Mouse (Mus musculus) limb, embryonic 10.5 days (tissue): Measurements from ENCODE around the gene Tusc2. TPM values are rescaled to one million over a fixed set of nuclear protein-coding genes. Genes with fewer than 3 reads are reported as not detected.

Source experiments
- DNase-seq: peaks from one replicate; pipeline ENCODE4 v3.0.0-alpha.2; 2017; ENCODE audit warnings: low spot score
- H3K27ac ChIP-seq: fragments of 300-500 bp; sonication (generic); 2 replicates; pipeline ENCODE4 v1.5.1; 2016; ENCODE audit warnings: mild to moderate bottlenecking
- H3K27me3 ChIP-seq: fragments of 300-500 bp; sonication (generic); 2 replicates; pipeline ENCODE4 v1.6.1; 2016; ENCODE audit warnings: low read depth, mild to moderate bottlenecking; ENCODE audit not compliant: poor library complexity, severe bottlenecking
- H3K36me3 ChIP-seq: fragments of 300-500 bp; sonication (generic); 2 replicates; pipeline ENCODE4 v1.6.1; 2016; ENCODE audit warnings: mild to moderate bottlenecking, moderate library complexity
- H3K4me1 ChIP-seq: fragments of 300-500 bp; sonication (generic); 2 replicates; pipeline ENCODE4 v1.6.1; 2016
- H3K4me3 ChIP-seq: fragments of 300-500 bp; sonication (generic); 2 replicates; pipeline ENCODE4 v1.5.1; 2016; ENCODE audit warnings: mild to moderate bottlenecking, moderate library complexity
- H3K9me3 ChIP-seq: fragments of 300-500 bp; sonication (generic); replicated peaks from 2 replicates; pipeline ENCODE4 v1.6.1; 2016; ENCODE audit warnings: mild to moderate bottlenecking
- WGBS: fragments of 180-500 bp; shearing (Covaris S2); methylation state at CpG from one replicate; pipeline ENCODE4 v1.1.7; 2016; 5-methylcytosine and 5-hydroxymethylcytosine counted together
- polyA plus RNA-seq: library from polyadenylated mRNA; unstranded; fragments of >200 nt; fragmentation: Nextera tagmentation; extraction: Ambion mirVana; gene quantifications from 2 replicates; pipeline ENCODE4 v1.2.1, GENCODE M21; 2016

Tusc2 gene
- polyA plus RNA-seq, 1 experiment from 2014 or later: 60.4 TPM

DNA sequence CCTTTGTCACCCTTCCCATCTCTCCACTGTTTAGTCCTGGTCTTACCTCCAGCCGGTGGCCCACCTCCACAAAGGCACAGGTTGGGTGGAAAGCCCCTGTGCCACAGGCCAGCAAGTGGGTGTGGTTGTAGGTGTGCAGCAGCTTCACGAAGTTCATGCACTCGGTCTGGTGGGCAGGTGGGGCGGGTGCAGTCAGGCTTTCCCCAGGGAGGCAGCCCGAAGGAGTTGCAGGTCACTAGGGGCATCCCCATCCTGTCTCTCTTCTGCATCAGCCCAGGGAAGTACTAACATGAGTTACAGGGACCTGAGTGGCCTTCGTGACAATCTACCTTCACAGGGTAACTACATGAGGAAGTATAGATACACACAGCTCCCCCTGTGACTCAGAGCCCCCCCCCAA is 40.2 kb downstream of the Tusc2 start:
- Histone ChIP-seq H3K27me3 (peaks cover 29% of the 10 kb centered on the region), H3K4me1 (peaks cover 69% of the 10 kb centered on the region), H3K36me3 (no peaks in the 10 kb centered on the region), H3K27ac (peak overlapping the region; percentile 82), H3K9me3 (no peaks in the 10 kb centered on the region), H3K4me3 (no peak overlapping the region)
- 86% methylated on average over 6 of the region's 6 CpGs for WGBS
- DNase-seq: no peak

DNA sequence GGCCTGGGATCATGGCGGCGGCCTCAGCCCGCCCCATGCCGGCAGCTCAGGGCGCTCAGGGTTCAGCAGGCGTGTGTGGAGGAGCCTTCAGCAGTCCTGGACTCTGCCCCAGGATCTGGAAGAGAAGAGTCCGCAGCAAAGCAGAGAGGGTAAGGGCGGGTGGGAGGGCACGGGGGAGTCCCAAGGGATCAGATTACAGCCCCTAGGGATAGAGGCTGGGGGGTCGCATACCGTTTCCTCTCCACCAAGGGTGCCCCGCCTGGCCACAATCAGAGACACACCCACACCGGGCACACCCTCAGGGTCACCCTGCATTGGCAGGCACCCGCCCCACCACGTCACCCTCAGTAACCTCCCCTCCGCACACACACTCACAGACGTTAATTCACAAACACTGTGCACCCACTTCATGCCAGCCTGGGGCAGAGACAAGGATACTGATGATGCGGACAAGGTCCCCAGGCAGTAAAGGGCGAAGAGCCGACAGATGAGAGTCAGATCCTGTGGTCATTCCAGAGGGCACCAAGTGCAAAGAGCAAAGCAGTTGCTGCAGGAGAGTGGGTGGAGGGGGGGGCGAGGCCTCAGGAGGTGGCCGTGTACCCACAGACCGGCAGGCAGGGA is 42.1 kb downstream of the Tusc2 start:
- no peaks in the 10 kb centered on the region for H3K36me3 ChIP-seq
- peaks cover 84% of the 10 kb centered on the region for H3K4me1 ChIP-seq
- no peak for DNase-seq
- H3K27me3 ChIP-seq: peaks cover 24% of the 10 kb centered on the region
- peak overlapping the region; percentile 33; the same call in 1 of the 2 replicates for H3K4me3 ChIP-seq
- H3K9me3 ChIP-seq: no peaks in the 10 kb centered on the region
- H3K27ac ChIP-seq: peak overlapping the region; percentile 82
- WGBS: 26% methylated on average over 23 of the region's 23 CpGs

DNA sequence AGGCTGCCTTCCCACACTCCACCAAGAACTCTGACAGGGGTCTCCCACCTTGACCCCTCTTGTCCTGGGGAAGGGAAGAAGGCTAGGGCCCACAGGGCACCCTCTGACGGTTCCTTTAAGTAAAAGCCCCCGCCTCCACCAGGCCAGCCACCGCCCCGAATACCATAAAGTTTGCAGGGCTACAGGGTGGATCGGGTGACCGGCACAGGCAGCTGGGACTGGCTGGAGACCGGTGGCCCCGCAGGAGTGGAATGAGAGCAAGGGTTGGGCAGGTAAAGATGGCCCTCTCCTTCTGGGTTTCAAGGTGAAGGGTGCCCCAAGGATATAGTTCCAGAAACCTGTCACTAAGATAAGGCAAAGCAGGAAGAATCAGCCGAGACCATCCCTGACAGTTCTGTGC is 43.5 kb downstream of the Tusc2 start:
- WGBS: 6% methylated on average over 9 of the region's 9 CpGs
- no peaks in the 10 kb centered on the region for H3K36me3 ChIP-seq
- peaks cover 12% of the 10 kb centered on the region for H3K27me3 ChIP-seq
- DNase-seq: peak; percentile 69
- peak overlapping the region; percentile 32 for H3K4me3 ChIP-seq
- peaks cover 90% of the 10 kb centered on the region for H3K4me1 ChIP-seq
- H3K27ac ChIP-seq: peak overlapping the region; percentile 82
- H3K9me3 ChIP-seq: no peaks in the 10 kb centered on the region

DNA sequence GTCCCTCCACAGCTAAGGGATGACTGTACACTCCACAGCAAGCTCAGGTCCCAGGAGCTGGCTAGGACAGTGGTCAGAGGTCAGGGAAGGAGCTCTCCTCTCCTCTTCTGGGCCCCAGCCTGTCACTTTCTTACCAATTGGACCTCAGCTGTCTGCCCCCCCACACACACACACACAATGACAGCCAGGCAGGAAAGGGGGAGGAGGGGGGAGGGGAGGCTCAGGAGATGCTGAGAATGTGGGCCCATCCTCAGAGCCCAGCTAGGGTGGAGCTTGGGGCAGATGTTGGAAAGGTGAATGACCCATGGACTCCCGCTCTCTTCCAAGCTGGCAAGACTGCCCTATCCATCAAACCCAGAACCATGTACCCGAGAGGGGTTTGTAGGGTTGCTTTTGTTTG is 44.0 kb downstream of the Tusc2 start:
- peaks cover 90% of the 10 kb centered on the region for H3K4me1 ChIP-seq
- H3K27me3 ChIP-seq: peaks cover 12% of the 10 kb centered on the region
- no peak for DNase-seq
- H3K4me3 ChIP-seq: peak overlapping the region; percentile 32
- H3K9me3 ChIP-seq: no peaks in the 10 kb centered on the region
- H3K27ac ChIP-seq: peak overlapping the region; percentile 82
- H3K36me3 ChIP-seq: no peaks in the 10 kb centered on the region
- WGBS: 71% methylated on average over 2 of the region's 2 CpGs

DNA sequence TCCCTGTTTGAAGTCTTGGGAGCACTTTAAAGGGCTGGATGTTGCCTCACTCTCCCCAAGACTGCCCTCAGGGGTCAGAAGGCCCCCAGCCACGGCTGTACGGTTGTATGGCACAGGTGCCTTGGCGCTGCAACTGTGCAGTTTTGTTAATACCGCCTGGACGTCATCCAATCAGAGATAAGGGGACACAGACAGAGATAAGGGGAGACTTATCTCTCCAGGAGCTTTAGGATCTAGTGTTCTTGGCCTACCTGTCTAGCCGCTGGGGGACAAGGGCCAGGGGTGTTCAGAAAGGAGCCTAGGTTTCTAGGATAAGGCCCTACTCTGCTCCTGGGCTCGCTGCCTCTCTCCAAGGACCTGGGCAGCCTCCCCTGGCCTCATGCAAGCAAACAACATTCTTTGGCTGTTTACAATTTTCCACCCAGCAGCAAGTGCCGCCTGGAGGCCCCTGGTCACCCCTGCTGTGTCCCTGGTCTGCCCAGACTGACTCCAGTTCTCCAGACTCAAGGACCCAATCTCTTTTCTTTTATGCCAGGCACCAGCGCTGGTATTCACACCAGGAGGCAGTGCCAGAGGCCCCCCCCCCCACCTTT is 44.7 kb downstream of the Tusc2 start:
- WGBS: 59% methylated on average over 9 of the region's 9 CpGs
- Histone ChIP-seq H3K27ac (peak overlapping the region; percentile 82), H3K4me1 (peaks cover 91% of the 10 kb centered on the region), H3K4me3 (no peak overlapping the region; the same call in 1 of the 2 replicates), H3K36me3 (no peaks in the 10 kb centered on the region), H3K27me3 (peaks cover 12% of the 10 kb centered on the region), H3K9me3 (no peaks in the 10 kb centered on the region)
- DNase-seq: no peak

DNA sequence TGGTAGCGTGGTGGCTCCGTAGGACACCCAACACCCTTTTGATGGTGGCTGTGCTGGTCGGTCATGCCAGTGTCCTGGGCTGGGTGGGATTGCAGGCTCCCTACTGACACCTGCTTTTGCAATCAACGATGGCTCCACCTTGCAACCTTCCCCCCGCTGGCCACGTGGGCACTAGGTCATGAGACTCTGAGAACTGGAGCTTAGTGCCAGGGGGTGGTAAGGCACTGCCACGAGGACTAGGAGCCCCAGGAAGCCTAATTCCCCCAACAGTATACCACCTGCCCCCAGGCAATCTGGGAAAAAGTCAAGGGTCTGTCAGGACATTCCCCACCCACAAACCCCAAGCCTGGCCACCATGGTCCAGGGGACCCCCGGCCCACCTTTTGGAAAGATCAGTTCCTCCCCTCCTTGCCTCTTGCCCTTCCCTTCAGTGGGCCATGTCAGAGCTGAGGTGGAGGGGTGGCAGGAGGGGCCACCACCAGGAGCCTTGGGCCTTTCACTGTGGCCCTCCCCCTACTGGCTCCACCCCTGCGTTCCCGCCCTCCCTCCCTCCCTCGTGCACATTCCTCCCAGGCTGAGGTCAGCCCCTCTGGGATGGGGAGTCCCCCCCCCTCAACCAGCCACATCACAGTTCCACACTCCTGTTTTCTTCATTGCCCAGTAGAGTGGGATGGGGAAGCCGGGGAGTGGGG is 45.8 kb downstream of the Tusc2 start, which contains the start of gene Sema3b:
Gene Sema3b, minus strand, starts transcription at position 489 of the 692 bp plus-strand sequence.
- H3K27me3 ChIP-seq: peaks cover 2% of the 10 kb centered on the region; the same call in 1 of the 2 replicates
- DNase-seq: no peak
- peaks cover 88% of the 10 kb centered on the region for H3K4me1 ChIP-seq
- no peaks in the 10 kb centered on the region for H3K9me3 ChIP-seq
- 40% methylated on average over 12 of the region's 12 CpGs for WGBS
- H3K27ac ChIP-seq: peak within 1 kb of the TSS; percentile 82
- peak within 1 kb of the TSS; percentile 24; the same call in 1 of the 2 replicates for H3K4me3 ChIP-seq
- H3K36me3 ChIP-seq: peaks cover 4% of the 10 kb centered on the region

DNA sequence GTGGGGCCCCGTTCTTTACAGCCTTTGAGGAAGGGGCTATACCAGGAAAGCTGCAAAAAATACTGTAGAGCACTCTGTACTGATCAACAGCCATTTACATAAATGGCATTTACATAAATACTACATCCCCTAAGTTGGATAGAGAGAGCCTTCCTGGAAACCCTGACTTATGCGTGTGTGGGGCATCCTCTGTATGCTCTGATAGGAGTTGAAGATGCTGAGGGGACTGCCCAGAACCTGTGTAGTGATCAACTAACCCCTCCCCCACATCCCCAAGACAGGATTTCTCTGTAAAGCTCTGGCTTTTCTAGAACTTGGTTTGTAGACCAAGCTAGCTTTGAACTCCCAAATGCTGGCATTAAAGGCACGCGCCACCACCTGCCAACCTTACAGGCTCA is 46.4 kb downstream of the Tusc2 start:
- 63% methylated on average over 4 of the region's 4 CpGs for WGBS
- Histone ChIP-seq H3K27me3 (no peaks in the 10 kb centered on the region; the same call in 1 of the 2 replicates), H3K4me3 (no peak overlapping the region; the same call in 1 of the 2 replicates), H3K4me1 (peaks cover 82% of the 10 kb centered on the region), H3K27ac (peak overlapping the region; percentile 82), H3K9me3 (no peaks in the 10 kb centered on the region), H3K36me3 (peaks cover 9% of the 10 kb centered on the region)
- DNase-seq: no peak

DNA sequence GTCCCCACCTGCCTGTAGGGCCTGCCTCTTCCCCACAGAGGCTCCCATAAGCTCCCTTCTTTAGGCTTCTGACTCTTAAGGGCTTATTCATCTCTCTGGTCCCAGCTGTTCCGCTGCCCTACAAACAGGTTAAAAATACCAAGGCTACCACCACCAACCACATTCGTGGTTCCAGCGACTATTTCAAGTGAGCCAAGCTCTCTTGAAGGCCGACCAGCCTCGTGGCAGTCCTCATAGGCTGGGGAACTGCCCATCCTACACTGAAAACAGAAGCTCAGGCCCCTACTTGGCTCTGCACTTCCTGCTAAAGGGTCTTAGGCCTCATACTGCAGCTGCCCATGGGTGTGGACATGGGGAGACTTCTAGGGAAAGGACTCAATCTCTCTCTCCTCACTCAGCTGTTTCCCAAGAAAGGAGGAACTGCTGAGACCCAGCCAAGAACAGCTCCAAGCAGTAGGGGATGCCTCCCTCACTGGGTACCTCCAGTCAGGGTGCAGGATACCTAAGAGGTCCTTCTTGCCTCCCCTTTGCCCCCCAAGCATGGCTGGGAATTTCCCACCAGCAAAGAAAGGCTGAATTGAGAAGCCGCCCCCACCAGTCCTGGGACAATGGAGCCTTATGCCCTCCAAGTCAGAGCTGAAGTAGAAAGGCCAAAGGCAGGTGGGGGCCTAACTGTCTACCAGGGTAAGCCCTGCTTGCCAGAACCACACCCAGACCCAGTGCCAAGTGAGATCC is 48.6 kb downstream of the Tusc2 start:
- Histone ChIP-seq H3K27ac (peak overlapping the region; percentile 93), H3K36me3 (peaks cover 31% of the 10 kb centered on the region), H3K4me1 (peaks cover 60% of the 10 kb centered on the region), H3K4me3 (peak overlapping the region; percentile 55), H3K9me3 (no peaks in the 10 kb centered on the region), H3K27me3 (no peaks in the 10 kb centered on the region; the same call in 1 of the 2 replicates)
- DNase-seq: no peak
- WGBS: 84% methylated on average over 6 of the region's 6 CpGs

DNA sequence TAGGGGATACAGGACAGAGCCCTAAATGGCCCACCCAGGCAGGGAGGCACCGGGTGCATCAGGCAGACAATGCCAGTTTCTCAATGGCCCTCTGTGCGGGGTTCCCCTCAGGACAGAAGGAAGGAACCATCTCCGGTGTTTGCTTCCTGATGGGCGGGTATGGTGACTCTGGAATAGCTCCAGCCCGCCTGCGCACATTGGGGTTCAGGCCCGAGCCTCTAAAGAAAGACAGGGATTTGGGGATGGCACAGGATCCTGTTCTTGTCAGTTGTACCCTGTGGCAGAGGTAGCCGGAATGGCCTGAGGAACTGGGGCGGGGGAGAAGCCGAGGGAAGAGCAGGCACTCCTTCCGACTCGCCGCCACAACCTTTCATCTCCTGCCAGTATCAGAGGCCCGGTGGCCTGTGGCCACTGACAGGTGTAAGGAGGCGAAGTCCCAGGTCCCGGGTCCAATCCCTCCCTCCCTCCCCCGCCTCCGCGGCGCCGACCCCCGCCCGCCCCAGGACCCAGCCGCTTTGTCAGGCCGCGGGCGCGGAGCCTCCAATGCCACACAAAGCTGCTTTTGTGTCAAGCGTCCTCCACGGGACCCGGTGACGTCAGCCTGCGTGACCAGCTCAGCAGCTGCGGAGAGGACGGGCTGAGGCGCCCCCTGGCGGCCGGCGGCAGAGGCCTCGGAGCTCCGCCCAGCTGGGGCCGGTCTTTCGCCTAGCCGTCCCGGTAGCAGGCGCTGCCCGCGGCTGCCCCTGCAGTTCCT is 49.3 kb downstream of the Tusc2 start:
- Histone ChIP-seq H3K4me1 (peaks cover 53% of the 10 kb centered on the region), H3K36me3 (peaks cover 38% of the 10 kb centered on the region), H3K27me3 (no peaks in the 10 kb centered on the region; the same call in 1 of the 2 replicates), H3K9me3 (no peaks in the 10 kb centered on the region), H3K27ac (peak overlapping the region; percentile 93), H3K4me3 (peak overlapping the region; percentile 55)
- DNase-seq: peak; percentile 100
- WGBS: 9% methylated on average over 34 of the region's 48 CpGs

DNA sequence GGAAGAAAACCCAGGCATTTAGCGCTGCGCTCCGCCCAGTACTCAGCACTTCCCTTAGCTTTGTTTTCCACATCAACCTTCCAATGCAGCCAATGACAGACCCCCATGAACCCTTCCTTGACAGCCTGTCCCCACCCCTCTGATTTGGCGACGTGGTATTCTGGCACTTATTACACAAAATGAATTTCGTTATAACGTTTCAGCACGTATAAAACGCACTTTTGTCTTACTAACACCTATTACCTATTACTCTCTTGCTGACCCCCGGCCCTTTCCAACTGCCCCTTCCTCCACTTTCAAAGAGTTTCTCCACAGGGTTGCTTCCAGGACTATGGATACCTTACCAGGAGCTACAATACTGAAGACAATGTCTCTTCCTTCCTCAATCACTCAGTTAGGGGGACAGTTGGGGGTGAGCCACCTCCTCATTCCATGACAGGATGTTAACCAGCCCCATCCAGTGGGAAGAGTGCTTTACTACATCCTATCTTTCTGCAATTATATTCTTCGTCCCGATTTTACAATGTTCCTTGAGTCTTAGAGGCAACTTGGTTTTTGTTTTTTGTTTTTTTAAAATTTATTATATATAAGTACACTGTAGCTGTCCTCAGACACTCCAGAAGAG is 50.0 kb downstream of the Tusc2 start:
- H3K4me3 ChIP-seq: peak overlapping the region; percentile 55
- DNase-seq: no peak
- H3K27me3 ChIP-seq: no peaks in the 10 kb centered on the region; the same call in 1 of the 2 replicates
- WGBS: 12% methylated on average over 12 of the region's 12 CpGs
- no peaks in the 10 kb centered on the region for H3K9me3 ChIP-seq
- H3K27ac ChIP-seq: peak overlapping the region; percentile 93
- peaks cover 45% of the 10 kb centered on the region for H3K36me3 ChIP-seq
- peaks cover 46% of the 10 kb centered on the region for H3K4me1 ChIP-seq

DNA sequence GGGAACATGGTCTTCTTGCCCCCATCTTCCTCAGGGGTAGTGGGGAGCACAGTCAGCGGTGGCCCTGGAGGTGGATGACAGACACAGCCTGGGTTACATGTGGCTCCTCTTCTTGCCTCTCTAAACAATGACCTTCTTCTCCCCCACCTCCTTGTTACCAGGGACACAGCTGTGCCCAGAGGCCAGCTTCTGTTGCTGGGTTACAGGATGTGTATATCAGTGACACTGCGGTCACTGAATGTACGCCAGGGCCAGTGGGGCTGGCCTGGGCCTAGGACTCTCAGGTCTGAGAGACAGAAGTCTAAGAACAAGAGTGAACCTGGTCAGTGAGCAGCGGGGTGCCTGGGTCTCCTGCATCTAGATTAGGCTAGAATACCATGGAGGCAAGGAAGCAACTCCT is 52.0 kb downstream of the Tusc2 start:
- Histone ChIP-seq H3K27me3 (no peaks in the 10 kb centered on the region), H3K27ac (peak overlapping the region; percentile 4; the same call in 1 of the 2 replicates)

More for the DNA sequence above, 52.0 kb downstream of the Tusc2 start:
- no peak for DNase-seq
- Histone ChIP-seq H3K9me3 (no peaks in the 10 kb centered on the region), H3K36me3 (peaks cover 64% of the 10 kb centered on the region), H3K4me1 (peaks cover 26% of the 10 kb centered on the region), H3K4me3 (no peak overlapping the region)
- 84% methylated on average over 4 of the region's 4 CpGs for WGBS
